In genomic region chr10:38986053-38986452, GRCm38 (mm10) we compare ENCODE assay signal across 18 mouse cellular contexts. TPM values are rescaled to one million over a fixed set of nuclear protein-coding genes. Genes with fewer than 3 reads are reported as not detected.
A peak's percentile ranks its signal among the peaks of the same experiment; 100 is the strongest.
DNase-seq lines count a peak whose midpoint lies in the region; ATAC-seq and TF ChIP-seq lines count a peak whose summit lies in the region.
"Had no signal": no experiment of that assay in that cellular context is flagged by ENCODE, and none has a peak within 500 bp of the region (broad histone marks: within the 10 kb centered on the region; RNA-seq: fewer than 3 reads in every experiment).

No protein-coding gene starts in this region.

- H3K4me2 ChIP-seq in kidney, embryonic 14.5 days (replicated peaks; ENCODE audit: low read depth, low read length): no peak overlapping the region
- no peak overlapping the region for H3K4me2 ChIP-seq in limb, embryonic 12.5 days
- no peak overlapping the region for H3K4me2 ChIP-seq in liver, embryonic 12.5 days

- no peak overlapping the region for H3K9ac ChIP-seq in kidney, embryonic 14.5 days (ENCODE audit: low read depth, low read length)
- no peak overlapping the region for H3K9ac ChIP-seq in limb, embryonic 12.5 days (replicated peaks)
- H3K9ac ChIP-seq in liver, embryonic 12.5 days: no peak overlapping the region
- H3K9ac ChIP-seq: forebrain, postnatal 0 days had no signal

- H3K4me3 ChIP-seq in gastrocnemius, adult 2 months: no peak overlapping the region
- H3K4me3 ChIP-seq in kidney, adult 2 months (ENCODE audit: insufficient read depth, low read depth, low read length): no peak overlapping the region
- H3K4me3 ChIP-seq in kidney, embryonic 14.5 days (ENCODE audit: low read length): no peak overlapping the region
- H3K4me3 ChIP-seq in limb, embryonic 12.5 days (replicated peaks): no peak overlapping the region
- no peak overlapping the region for H3K4me3 ChIP-seq in liver, embryonic 12.5 days
- H3K4me3 ChIP-seq: midbrain, embryonic 10.5 days had no signal

- H3K9me3 ChIP-seq in kidney, embryonic 14.5 days (ENCODE audit: control insufficient read depth, low read length): no peaks in the 10 kb centered on the region
- no peaks in the 10 kb centered on the region for H3K9me3 ChIP-seq in limb, embryonic 12.5 days
- no peaks in the 10 kb centered on the region for H3K9me3 ChIP-seq in liver, embryonic 12.5 days (replicated peaks)
- H3K9me3 ChIP-seq: midbrain, embryonic 10.5 days had no signal

- H3K27me3 ChIP-seq in kidney, adult 2 months (replicated peaks; ENCODE audit: control insufficient read depth, insufficient read depth, low read length): no peaks in the 10 kb centered on the region
- no peaks in the 10 kb centered on the region for H3K27me3 ChIP-seq in kidney, embryonic 14.5 days (ENCODE audit: control insufficient read depth, insufficient read depth, low read length)
- H3K27me3 ChIP-seq in limb, embryonic 12.5 days: no peaks in the 10 kb centered on the region
- no peaks in the 10 kb centered on the region for H3K27me3 ChIP-seq in liver, embryonic 12.5 days (replicated peaks)

- H3K27ac ChIP-seq in gastrocnemius, adult 2 months: peak overlapping the region; percentile 78
- no peak overlapping the region for H3K27ac ChIP-seq in kidney, adult 2 months (ENCODE audit: insufficient read depth, low read depth, low read length)
- peak overlapping the region; percentile 0; the same call in 1 of the 2 replicates for H3K27ac ChIP-seq in kidney, embryonic 14.5 days (ENCODE audit: low read depth, low read length)
- no peak overlapping the region for H3K27ac ChIP-seq in limb, embryonic 12.5 days
- H3K27ac ChIP-seq in liver, embryonic 12.5 days: no peak overlapping the region
- H3K27ac ChIP-seq: midbrain, embryonic 10.5 days had no signal

- TF ChIP-seq CTCF in gastrocnemius, adult 2 months (IDR thresholded peaks at IDR 0.05): no peak
- no peak for TF ChIP-seq CTCF in kidney, adult 2 months (conservative IDR thresholded peaks at IDR 0.05; ENCODE audit: insufficient read depth, insufficient read length, low read depth, low read length)

- H3K36me3 ChIP-seq in kidney, adult 2 months (ENCODE audit: control insufficient read depth, insufficient read depth, low read length): no peaks in the 10 kb centered on the region
- no peaks in the 10 kb centered on the region for H3K36me3 ChIP-seq in kidney, embryonic 14.5 days (ENCODE audit: control insufficient read depth, insufficient read depth, low read length)
- no peaks in the 10 kb centered on the region for H3K36me3 ChIP-seq in limb, embryonic 12.5 days
- H3K36me3 ChIP-seq in liver, embryonic 12.5 days: no peaks in the 10 kb centered on the region
- H3K36me3 ChIP-seq: midbrain, embryonic 10.5 days had no signal

- H3K4me1 ChIP-seq in kidney, adult 2 months (ENCODE audit: control insufficient read depth, insufficient read depth, low read length): no peaks in the 10 kb centered on the region
- peaks cover 7% of the 10 kb centered on the region for H3K4me1 ChIP-seq in kidney, embryonic 14.5 days (ENCODE audit: control insufficient read depth, insufficient read depth, low read length)
- H3K4me1 ChIP-seq in limb, embryonic 12.5 days (replicated peaks): 0 out of 2 replicates have a peak, but pooled peaks cover 3% of the 10 kb centered on the region
- no peaks in the 10 kb centered on the region for H3K4me1 ChIP-seq in liver, embryonic 12.5 days

- intact Hi-C loops in gastrocnemius, adult 2 months (cut with DNase I): no loop called here
- intact Hi-C loops in gastrocnemius, postnatal 36 days (cut with DNase I): no loop called here

- peak; percentile 95 for ATAC-seq in kidney, embryonic 14.5 days (ENCODE audit: low FRiP score, low TSS enrichment)
- peak; percentile 59; the same call in 1 of the 2 replicates for ATAC-seq in limb, embryonic 12.5 days (ENCODE audit: insufficient number of reproducible peaks, insufficient read depth, low FRiP score, low TSS enrichment, low read depth)
- ATAC-seq in liver, embryonic 12.5 days: no peak
- ATAC-seq: activated CD4-positive, CD25-positive, alpha-beta regulatory T cell, adult 4 months; forebrain, postnatal 0 days; hindbrain, embryonic 16.5 days had no signal

- 43% methylated on average over 3 of the region's 3 CpGs for WGBS in kidney, adult 2 months
- 16% methylated on average over 3 of the region's 3 CpGs for WGBS in kidney, embryonic 14.5 days
- WGBS in limb, embryonic 12.5 days: 52% methylated on average over 3 of the region's 3 CpGs
- WGBS in liver, embryonic 12.5 days (ENCODE audit: insufficient replicate concordance): 64% methylated on average over 3 of the region's 3 CpGs

- no peak for TF ChIP-seq POLR2A in kidney, adult 2 months (IDR thresholded peaks at IDR 0.05; ENCODE audit: low read depth, low read length)

- DNase-seq in gastrocnemius, adult 2 months: no peak
- DNase-seq in gastrocnemius, postnatal 36 days: no peak
- DNase-seq in kidney, adult 2 months: peak; percentile 31
- DNase-seq in kidney, adult 18-20 months: no peak
- DNase-seq in cerebellum, adult 9-11 months: no peak
- DNase-seq: adrenal gland, postnatal 36 days; cerebellum, adult 9-10 months; forebrain, postnatal 0 days; layer of hippocampus, postnatal 36 days; left cerebral cortex, postnatal 4 days; right cerebral cortex, postnatal 4 days; thymus, postnatal 14 days had no signal

RNA-seq across cellular contexts. Expression of gene Lama4, which starts 20.7 kb away (rescaled TPM):
- 10 to 100 TPM; 13.3 to 22.3 TPM for total RNA-seq in gastrocnemius, adult 2 months (2021)
- total RNA-seq in gastrocnemius, postnatal 36 days (2021): 10 to 100 TPM; 19.0 to 21.4 TPM
- polyA plus RNA-seq in kidney, adult 2 months (2012; rRNA removed): 8.1 and 9.0 TPM in 2 replicates
- polyA plus RNA-seq in kidney, embryonic 14.5 days (2014; fragmentation: Nextera tagmentation; extraction: Ambion mirVana): 40.9 and 71.5 TPM in 2 replicates
- polyA plus RNA-seq in limb, embryonic 12.5 days (2016; fragmentation: Nextera tagmentation; extraction: Ambion mirVana): 36.4 and 37.2 TPM in 2 replicates
- polyA plus RNA-seq in liver, embryonic 12.5 days (2016; fragmentation: Nextera tagmentation; extraction: Ambion mirVana): 2.8 and 3.2 TPM in 2 replicates

Comparison
In these comparisons a context has a peak if more than half of its experiments do, and no peak if none do; other contexts are left out.
1. H3K27ac ChIP-seq: peak in gastrocnemius, adult 2 months (single experiment) and kidney, embryonic 14.5 days (single experiment); none in kidney, adult 2 months (single experiment), limb, embryonic 12.5 days (single experiment) and liver, embryonic 12.5 days (single experiment).